ENCODE assay signal across 8 mouse cellular contexts in genomic region chr19:55537691-55538090, GRCm38 (mm10).
DNase-seq lines count a peak whose midpoint lies in the region; ATAC-seq lines count a peak whose summit lies in the region.

No protein-coding gene starts in this region.

- 15% methylated on average over 6 of the region's 6 CpGs for whole genome bisulfite sequencing in forebrain, embryonic 16.5 days
- WGBS in limb, embryonic 11.5 days = 35% methylated on average over 6 of the region's 6 CpGs
- WGBS in stomach, embryonic 16.5 days = 30% methylated on average over 6 of the region's 6 CpGs

- H3K4me2 ChIP-seq in forebrain, embryonic 16.5 days (ENCODE audit: low read length) = no peak overlapping the region
- H3K4me2 ChIP-seq in limb, embryonic 11.5 days (ENCODE audit: low read depth, severe bottlenecking) = no peak overlapping the region
- H3K4me2 ChIP-seq in stomach, embryonic 16.5 days (ENCODE audit: low read depth, low read length) = no peak overlapping the region

- no peaks in the 10 kb centered on the region; the same call in 1 of the 2 replicates for H3K4me1 ChIP-seq in forebrain, embryonic 16.5 days (replicated peaks; ENCODE audit: control insufficient read depth, insufficient read depth, low read length)
- peaks cover 6% of the 10 kb centered on the region for H3K4me1 ChIP-seq in limb, embryonic 11.5 days (ENCODE audit: control insufficient read depth, insufficient read depth, low read length)
- H3K4me1 ChIP-seq in stomach, embryonic 16.5 days (ENCODE audit: control insufficient read depth, insufficient read depth, low read length) = peaks cover 10% of the 10 kb centered on the region

- H3K4me3 ChIP-seq in forebrain, embryonic 16.5 days (replicated peaks; ENCODE audit: low read length) = no peak overlapping the region
- H3K4me3 ChIP-seq in limb, embryonic 11.5 days (ENCODE audit: low read depth, low read length) = no peak overlapping the region
- no peak overlapping the region for H3K4me3 ChIP-seq in stomach, embryonic 16.5 days (replicated peaks; ENCODE audit: low read length)

- H3K27ac ChIP-seq in forebrain, embryonic 16.5 days (ENCODE audit: low read length) = no peak overlapping the region
- no peak overlapping the region for H3K27ac ChIP-seq in limb, embryonic 11.5 days (replicated peaks; ENCODE audit: low read depth, low read length)
- H3K27ac ChIP-seq in stomach, embryonic 16.5 days (ENCODE audit: low read length) = no peak overlapping the region

- no peaks in the 10 kb centered on the region for H3K36me3 ChIP-seq in forebrain, embryonic 16.5 days (ENCODE audit: control insufficient read depth, insufficient read depth)
- H3K36me3 ChIP-seq in limb, embryonic 11.5 days (ENCODE audit: control insufficient read depth, insufficient read depth, low read length) = no peaks in the 10 kb centered on the region
- no peaks in the 10 kb centered on the region for H3K36me3 ChIP-seq in stomach, embryonic 16.5 days (ENCODE audit: control insufficient read depth, insufficient read depth, low read length)

- ATAC-seq in forebrain, embryonic 16.5 days = 0 out of 2 replicates have a peak, but pooled peaks have one; percentile 47
- no peak for ATAC-seq in limb, embryonic 11.5 days (ENCODE audit: insufficient number of reproducible peaks, low FRiP score, low TSS enrichment, low read depth)
- peak; percentile 70 for ATAC-seq in stomach, embryonic 16.5 days (ENCODE audit: insufficient read depth, low FRiP score)

- H3K9ac ChIP-seq in forebrain, embryonic 16.5 days (replicated peaks; ENCODE audit: low read depth, low read length) = no peak overlapping the region
- H3K9ac ChIP-seq in limb, embryonic 11.5 days (ENCODE audit: low read length) = no peak overlapping the region
- no peak overlapping the region for H3K9ac ChIP-seq in stomach, embryonic 16.5 days (ENCODE audit: low read length)

- 0 out of 2 replicates have a peak, but pooled peaks cover 3% of the 10 kb centered on the region for H3K27me3 ChIP-seq in forebrain, embryonic 16.5 days (replicated peaks; ENCODE audit: control insufficient read depth, insufficient read depth, low read length)
- H3K27me3 ChIP-seq in limb, embryonic 11.5 days (ENCODE audit: control insufficient read depth, insufficient read depth, low read length) = no peaks in the 10 kb centered on the region
- H3K27me3 ChIP-seq in stomach, embryonic 16.5 days (ENCODE audit: control insufficient read depth, insufficient read depth, low read length) = no peaks in the 10 kb centered on the region

- H3K9me3 ChIP-seq in forebrain, embryonic 16.5 days (ENCODE audit: control insufficient read depth, low read length) = no peaks in the 10 kb centered on the region
- H3K9me3 ChIP-seq in limb, embryonic 11.5 days (ENCODE audit: control insufficient read depth, low read length) = no peaks in the 10 kb centered on the region
- no peaks in the 10 kb centered on the region for H3K9me3 ChIP-seq in stomach, embryonic 16.5 days (replicated peaks; ENCODE audit: control insufficient read depth, low read length)

- DNase-seq in adrenal gland, postnatal 10 days = peak; percentile 40
- DNase-seq in adrenal gland, postnatal 4 days (ENCODE audit: low spot score in 2 of 2) = no peak
- peak; percentile 36 for DNase-seq in ovary, postnatal 36 days (ENCODE audit: low spot score)
- no peak for DNase-seq in ovary, postnatal 14 days (ENCODE audit: low spot score)
- DNase-seq in limb, embryonic 11.5 days (ENCODE audit: low spot score) = peak; percentile 76
- no peak for DNase-seq in yolk sac, embryonic 10.5 days (ENCODE audit: low spot score)

Comparison
In these comparisons a context has a peak if more than half of its experiments do, and no peak if none do; other contexts are left out.
1. DNase-seq: peak in adrenal gland, postnatal 10 days (single experiment), ovary, postnatal 36 days (single experiment) and limb, embryonic 11.5 days (single experiment); none in adrenal gland, postnatal 4 days (0 of 2), ovary, postnatal 14 days (single experiment) and yolk sac, embryonic 10.5 days (single experiment).